Mouse (Mus musculus) olfactory bulb, adult 2 months (tissue): ENCODE measurements at regions not wholly inside any gene's neighbourhood (a gene's known extent, or its start where the extent isn't known, plus 50 kb on each side); places are given as distances from the start of the nearest gene placed in this dataset.

Source experiments
- CTCF ChIP-seq: fragments of 200-500 bp; IDR thresholded peaks from 2 replicates; pipeline ENCODE4 v1.5.1; 2012; ENCODE audit warnings: low read depth, mild to moderate bottlenecking, low read length, moderate library complexity; ENCODE audit not compliant: insufficient read depth
- POLR2A ChIP-seq: fragments of 200-500 bp; IDR thresholded peaks from 2 replicates; pipeline ENCODE4 v1.6.1; 2012; ENCODE audit warnings: mild to moderate bottlenecking, low read depth, low read length, moderate library complexity; ENCODE audit not compliant: insufficient read depth

DNA sequence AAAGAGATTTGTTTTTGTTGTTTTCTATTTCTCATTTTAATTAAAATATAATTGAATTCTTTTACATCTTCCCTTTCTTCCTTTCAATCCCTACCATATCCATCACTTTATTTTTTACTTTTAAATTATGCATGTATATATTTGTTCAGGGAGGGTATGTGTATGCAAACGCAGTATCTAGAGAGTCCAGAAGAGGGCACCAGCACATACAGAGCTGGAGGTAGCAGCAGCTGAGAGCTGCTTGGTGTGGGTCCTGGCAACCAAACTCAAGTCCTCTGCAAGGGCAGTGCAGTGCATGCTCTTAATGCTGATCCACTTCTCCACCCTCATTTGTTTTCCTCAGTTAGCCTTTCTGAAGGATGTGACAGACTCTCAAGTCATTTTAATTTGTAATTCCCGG is 568.7 kb downstream of the Zfp619 start:
- TF ChIP-seq CTCF (no peak), POLR2A (no peak)
